Mouse (Mus musculus): ENCODE results near the gene Zc3h15. TPM values are rescaled to one million over a fixed set of nuclear protein-coding genes. Genes with fewer than 3 reads are reported as not detected.
A peak's percentile ranks its signal among the peaks of the same experiment; 100 is the strongest.

The Zc3h15 gene
- polyA plus RNA-seq, 1 experiment from 2014 or later: 178 TPM

- no peaks in the 10 kb centered on the region for H3K36me3 ChIP-seq (ENCODE audit: control insufficient read depth, insufficient read depth, low read length)
- ATAC-seq (ENCODE audit: low FRiP score) (no peak), DNase-seq (ENCODE audit: low spot score, missing footprints) (peak; percentile 69)
- H3K27ac ChIP-seq (ENCODE audit: low read depth, low read length): no peak overlapping the region
- no peak overlapping the region for H3K4me3 ChIP-seq (ENCODE audit: low read depth, low read length)
- WGBS: 92% methylated on average over 6 of the region's 6 CpGs
- no peaks in the 10 kb centered on the region for H3K4me1 ChIP-seq (ENCODE audit: control insufficient read depth, insufficient read depth, low read length)
- no peak overlapping the region for H3K4me2 ChIP-seq
- H3K27me3 ChIP-seq (ENCODE audit: control insufficient read depth, insufficient read depth, low read length): no peaks in the 10 kb centered on the region
- H3K9me3 ChIP-seq (ENCODE audit: control insufficient read depth, low read length): no peaks in the 10 kb centered on the region
- no peak overlapping the region for H3K9ac ChIP-seq (ENCODE audit: low read length)
These were observed 37.5 kb downstream of the Zc3h15 start for GRCm38 (mm10) chr2:83681785-83682184.

DNA sequence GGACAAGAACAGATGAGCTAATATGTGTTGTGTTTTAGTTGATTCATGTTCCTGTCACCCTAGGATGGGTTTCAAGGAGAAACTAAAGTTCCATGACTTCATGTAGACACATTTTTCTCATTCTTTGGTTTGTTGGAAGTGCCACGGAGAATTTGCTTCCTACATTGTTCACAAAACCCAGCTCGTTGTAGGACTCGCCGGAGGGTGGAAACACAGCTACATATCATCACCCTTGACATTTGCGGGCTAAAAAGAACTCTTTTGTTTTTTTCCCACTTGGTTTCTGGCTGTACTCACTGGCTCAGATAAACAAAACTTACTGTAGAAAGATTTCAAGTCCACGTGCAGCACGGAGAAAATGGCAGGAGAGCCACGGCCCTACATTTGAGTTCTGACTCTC is 38.0 kb downstream of the Zc3h15 start:
- no peaks in the 10 kb centered on the region for H3K36me3 ChIP-seq (ENCODE audit: control insufficient read depth, insufficient read depth, low read length)
- H3K4me2 ChIP-seq: no peak overlapping the region
- ATAC-seq (ENCODE audit: low FRiP score): no peak
- WGBS: 91% methylated on average over 8 of the region's 8 CpGs
- no peak overlapping the region for H3K4me3 ChIP-seq (ENCODE audit: low read depth, low read length)
- H3K27me3 ChIP-seq (ENCODE audit: control insufficient read depth, insufficient read depth, low read length): no peaks in the 10 kb centered on the region
- no peak overlapping the region for H3K9ac ChIP-seq (ENCODE audit: low read length)
- no peak for DNase-seq (ENCODE audit: low spot score, missing footprints)
- no peaks in the 10 kb centered on the region for H3K9me3 ChIP-seq (ENCODE audit: control insufficient read depth, low read length)
- no peaks in the 10 kb centered on the region for H3K4me1 ChIP-seq (ENCODE audit: control insufficient read depth, insufficient read depth, low read length)
- no peak overlapping the region for H3K27ac ChIP-seq (ENCODE audit: low read depth, low read length)

- ATAC-seq (ENCODE audit: low FRiP score) (no peak), DNase-seq (ENCODE audit: low spot score, missing footprints) (peak; percentile 73)
- WGBS: 90% methylated on average over 9 of the region's 9 CpGs
- no peak overlapping the region for H3K4me2 ChIP-seq
- no peaks in the 10 kb centered on the region for H3K4me1 ChIP-seq (ENCODE audit: control insufficient read depth, insufficient read depth, low read length)
- H3K9me3 ChIP-seq (ENCODE audit: control insufficient read depth, low read length): no peaks in the 10 kb centered on the region; the same call in 1 of the 2 replicates
- H3K36me3 ChIP-seq (ENCODE audit: control insufficient read depth, insufficient read depth, low read length): no peaks in the 10 kb centered on the region
- no peak overlapping the region for H3K9ac ChIP-seq (ENCODE audit: low read length)
- no peaks in the 10 kb centered on the region for H3K27me3 ChIP-seq (ENCODE audit: control insufficient read depth, insufficient read depth, low read length)
- H3K27ac ChIP-seq (ENCODE audit: low read depth, low read length): no peak overlapping the region
- H3K4me3 ChIP-seq (ENCODE audit: low read depth, low read length): no peak overlapping the region
These were observed 39.7 kb downstream of the Zc3h15 start for GRCm38 (mm10) chr2:83683731-83684519.

DNA sequence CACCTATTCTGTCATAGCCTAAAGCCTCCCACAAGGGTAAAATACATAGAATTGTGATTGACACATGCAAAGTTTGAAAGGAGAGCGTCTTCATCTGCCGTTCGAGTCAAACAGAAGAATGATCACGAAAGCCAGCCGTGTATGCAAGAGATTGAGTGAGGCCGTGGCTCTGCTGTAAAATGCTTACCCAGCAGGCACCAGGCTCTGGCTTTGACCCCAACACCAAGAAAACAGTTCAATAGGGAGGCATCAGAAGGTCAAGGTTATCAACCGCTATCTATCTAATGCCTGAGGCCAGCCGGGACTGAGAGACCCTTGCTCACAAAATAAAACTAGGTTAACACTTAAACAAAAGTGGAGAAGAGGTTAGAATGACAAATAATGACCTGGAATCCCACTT is 40.5 kb downstream of the Zc3h15 start:
- Histone ChIP-seq H3K4me2 (no peak overlapping the region), H3K27ac (ENCODE audit: low read depth, low read length) (no peak overlapping the region), H3K27me3 (ENCODE audit: control insufficient read depth, insufficient read depth, low read length) (no peaks in the 10 kb centered on the region), H3K9ac (ENCODE audit: low read length) (no peak overlapping the region), H3K36me3 (ENCODE audit: control insufficient read depth, insufficient read depth, low read length) (no peaks in the 10 kb centered on the region), H3K4me1 (ENCODE audit: control insufficient read depth, insufficient read depth, low read length) (no peaks in the 10 kb centered on the region), H3K4me3 (ENCODE audit: low read depth, low read length) (no peak overlapping the region), H3K9me3 (ENCODE audit: control insufficient read depth, low read length) (no peaks in the 10 kb centered on the region; the same call in 1 of the 2 replicates)
- DNase-seq (ENCODE audit: low spot score, missing footprints) (no peak), ATAC-seq (ENCODE audit: low FRiP score) (no peak)
- WGBS: 91% methylated on average over 8 of the region's 8 CpGs

DNA sequence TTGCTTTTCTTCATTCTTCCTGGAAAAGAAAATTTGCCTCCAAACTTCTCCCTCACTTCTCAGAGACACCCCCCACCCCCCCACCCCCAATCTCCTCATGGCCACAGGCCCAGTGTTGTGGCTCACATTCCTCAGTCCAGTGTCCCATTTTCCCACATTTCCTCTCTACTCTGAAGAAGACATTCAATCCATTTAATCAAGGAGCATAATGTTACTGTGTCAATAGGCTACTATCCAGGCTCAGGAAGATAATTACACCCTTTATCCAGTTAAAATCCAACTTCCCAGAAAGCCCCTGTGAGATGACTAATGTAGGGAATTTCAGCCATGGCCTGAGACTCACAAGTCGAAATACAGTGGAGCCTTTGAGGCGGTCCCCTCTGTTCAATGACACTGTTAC is 46.1 kb downstream of the Zc3h15 start:
- H3K4me1 ChIP-seq (ENCODE audit: control insufficient read depth, insufficient read depth, low read length): peaks cover 4% of the 10 kb centered on the region; the same call in 1 of the 2 replicates
- no peaks in the 10 kb centered on the region for H3K36me3 ChIP-seq (ENCODE audit: control insufficient read depth, insufficient read depth, low read length)
- 76% methylated on average over 2 of the region's 2 CpGs for WGBS
- no peak overlapping the region for H3K4me3 ChIP-seq (ENCODE audit: low read depth, low read length)
- H3K27me3 ChIP-seq (ENCODE audit: control insufficient read depth, insufficient read depth, low read length): no peaks in the 10 kb centered on the region
- no peak for ATAC-seq (ENCODE audit: low FRiP score)
- no peak overlapping the region for H3K27ac ChIP-seq (ENCODE audit: low read depth, low read length)
- H3K4me2 ChIP-seq: no peak overlapping the region
- H3K9ac ChIP-seq (ENCODE audit: low read length): no peak overlapping the region
- H3K9me3 ChIP-seq (ENCODE audit: control insufficient read depth, low read length): no peaks in the 10 kb centered on the region; the same call in 1 of the 2 replicates
- DNase-seq (ENCODE audit: low spot score, missing footprints): no peak

- Histone ChIP-seq H3K9ac (ENCODE audit: low read length) (no peak overlapping the region), H3K4me3 (ENCODE audit: low read depth, low read length) (no peak overlapping the region), H3K27ac (ENCODE audit: low read depth, low read length) (no peak overlapping the region), H3K27me3 (ENCODE audit: control insufficient read depth, insufficient read depth, low read length) (no peaks in the 10 kb centered on the region), H3K4me1 (ENCODE audit: control insufficient read depth, insufficient read depth, low read length) (peaks cover 4% of the 10 kb centered on the region; the same call in 1 of the 2 replicates), H3K4me2 (no peak overlapping the region), H3K9me3 (ENCODE audit: control insufficient read depth, low read length) (no peaks in the 10 kb centered on the region; the same call in 1 of the 2 replicates), H3K36me3 (ENCODE audit: control insufficient read depth, insufficient read depth, low read length) (no peaks in the 10 kb centered on the region)
- DNase-seq (ENCODE audit: low spot score, missing footprints): no peak
- ATAC-seq (ENCODE audit: low FRiP score): peak; percentile 46
- WGBS: 23% methylated on average over 10 of the region's 10 CpGs
These were observed 48.7 kb downstream of the Zc3h15 start for GRCm38 (mm10) chr2:83692651-83693545.

- Histone ChIP-seq H3K4me3 (ENCODE audit: low read depth, low read length) (no peak overlapping the region), H3K27me3 (ENCODE audit: control insufficient read depth, insufficient read depth, low read length) (no peaks in the 10 kb centered on the region), H3K9me3 (ENCODE audit: control insufficient read depth, low read length) (no peaks in the 10 kb centered on the region; the same call in 1 of the 2 replicates), H3K4me1 (ENCODE audit: control insufficient read depth, insufficient read depth, low read length) (peaks cover 4% of the 10 kb centered on the region; the same call in 1 of the 2 replicates), H3K36me3 (ENCODE audit: control insufficient read depth, insufficient read depth, low read length) (no peaks in the 10 kb centered on the region), H3K4me2 (no peak overlapping the region), H3K27ac (ENCODE audit: low read depth, low read length) (no peak overlapping the region), H3K9ac (ENCODE audit: low read length) (no peak overlapping the region)
- ATAC-seq (ENCODE audit: low FRiP score): peak; percentile 24; the same call in 1 of the 2 replicates
- 83% methylated on average over 7 of the region's 7 CpGs for WGBS
- DNase-seq (ENCODE audit: low spot score, missing footprints): no peak
These were observed 49.8 kb downstream of the Zc3h15 start for GRCm38 (mm10) chr2:83694061-83694460.

- Histone ChIP-seq H3K27ac (ENCODE audit: low read depth, low read length) (no peak overlapping the region), H3K4me2 (no peak overlapping the region), H3K9me3 (ENCODE audit: control insufficient read depth, low read length) (no peaks in the 10 kb centered on the region), H3K4me3 (ENCODE audit: low read depth, low read length) (no peak overlapping the region), H3K9ac (ENCODE audit: low read length) (no peak overlapping the region), H3K27me3 (ENCODE audit: control insufficient read depth, insufficient read depth, low read length) (no peaks in the 10 kb centered on the region), H3K4me1 (ENCODE audit: control insufficient read depth, insufficient read depth, low read length) (peaks cover 4% of the 10 kb centered on the region; the same call in 1 of the 2 replicates), H3K36me3 (ENCODE audit: control insufficient read depth, insufficient read depth, low read length) (no peaks in the 10 kb centered on the region)
- ATAC-seq (ENCODE audit: low FRiP score) (no peak), DNase-seq (ENCODE audit: low spot score, missing footprints) (no peak)
- 82% methylated on average over 11 of the region's 11 CpGs for WGBS
These were observed 51.4 kb downstream of the Zc3h15 start for GRCm38 (mm10) chr2:83695345-83696247.

Data from midbrain, embryonic 11.5 days (tissue).